Mouse (Mus musculus) neural tube, embryonic 10.5 days (tissue): ENCODE results near the gene Nme7.

Source experiments
- DNase-seq: peaks from one replicate; pipeline ENCODE4 v3.0.0-alpha.2; 2017; ENCODE audit warnings: low spot score; ENCODE audit errors: extremely low spot score

Gene Nme7

DNA sequence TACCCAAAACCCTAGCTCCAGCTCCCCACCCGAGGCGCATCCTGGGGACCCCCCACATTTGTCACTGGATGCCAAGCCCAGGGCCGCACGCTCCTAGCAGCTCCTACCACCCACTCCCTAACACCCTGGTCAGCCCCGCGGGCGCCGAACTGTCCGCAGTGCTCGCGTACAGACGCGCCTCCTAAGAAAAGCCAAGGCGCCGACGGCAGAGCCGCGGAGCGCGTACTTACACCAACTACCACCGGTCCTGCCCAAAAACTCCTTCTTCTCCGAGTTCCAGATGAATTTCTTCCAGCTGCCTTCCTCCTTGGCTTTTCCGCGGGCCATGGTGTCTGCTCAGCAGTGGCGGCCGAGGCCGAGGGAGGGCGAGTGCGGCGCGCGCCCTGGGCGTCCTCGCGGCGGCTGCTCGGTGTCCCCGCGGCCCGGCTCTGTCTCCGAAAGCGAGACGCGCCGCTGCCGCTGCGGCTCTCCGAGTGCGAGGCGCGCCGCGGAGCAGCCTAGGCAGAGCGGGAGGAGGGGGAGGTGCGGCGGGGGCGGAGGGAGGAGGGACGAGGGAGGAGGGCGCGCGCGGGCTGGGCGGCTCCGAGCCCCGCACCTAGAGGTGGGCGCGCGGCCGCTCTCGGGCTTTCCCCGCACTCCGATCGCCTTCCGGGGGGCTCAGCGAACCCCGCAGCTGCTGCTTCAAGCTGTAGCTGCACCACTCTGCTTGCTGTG, 153.8 kb downstream of the Nme7 start:
- no peak for DNase-seq

DNA sequence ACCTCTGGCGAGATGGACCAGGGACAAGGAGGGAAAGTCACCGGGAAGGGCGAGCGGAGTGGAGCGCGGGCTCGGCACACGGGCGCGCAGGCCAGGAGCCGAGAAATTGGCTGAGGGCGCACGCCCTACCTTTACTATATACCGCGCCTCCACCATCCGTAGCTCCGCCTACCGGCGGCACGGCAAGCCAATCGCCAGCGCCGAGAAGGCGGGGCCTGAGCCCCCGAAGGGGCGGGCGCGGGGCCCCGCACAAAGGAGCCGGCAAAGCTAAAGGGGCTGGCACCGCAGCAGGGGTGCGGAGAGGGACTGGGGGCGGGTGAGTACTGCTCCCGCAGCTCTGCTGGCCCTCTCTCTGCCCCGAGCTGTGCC, 154.3 kb downstream of the Nme7 start, which contains the start of gene Atp1b1:
TSS of gene Atp1b1 (minus strand) at position 111 of the 369 bp plus-strand sequence.
- peak; percentile 83 for DNase-seq

DNA sequence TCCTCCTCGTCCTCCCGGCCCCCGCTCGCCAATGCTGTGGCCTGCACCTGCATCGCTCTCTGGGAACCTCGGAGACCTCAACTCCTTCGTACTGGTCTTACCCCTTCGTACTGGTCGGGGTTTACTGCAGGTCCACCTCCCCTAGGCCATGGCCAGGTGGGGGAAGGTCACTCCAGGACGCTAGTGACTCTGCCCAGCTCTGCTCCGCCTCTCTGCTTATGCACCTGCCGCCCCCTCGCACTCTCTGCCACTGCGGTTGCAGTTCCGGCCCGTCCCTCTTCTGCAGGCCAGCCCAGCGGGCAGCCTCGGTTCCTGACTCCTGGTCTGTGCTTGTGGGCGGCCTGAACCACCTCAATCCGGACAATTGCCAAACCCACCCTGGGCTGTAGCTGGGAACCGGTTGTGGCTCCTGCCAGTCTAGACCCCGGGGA, 154.7 kb downstream of the Nme7 start:
- DNase-seq, result no peak

DNA sequence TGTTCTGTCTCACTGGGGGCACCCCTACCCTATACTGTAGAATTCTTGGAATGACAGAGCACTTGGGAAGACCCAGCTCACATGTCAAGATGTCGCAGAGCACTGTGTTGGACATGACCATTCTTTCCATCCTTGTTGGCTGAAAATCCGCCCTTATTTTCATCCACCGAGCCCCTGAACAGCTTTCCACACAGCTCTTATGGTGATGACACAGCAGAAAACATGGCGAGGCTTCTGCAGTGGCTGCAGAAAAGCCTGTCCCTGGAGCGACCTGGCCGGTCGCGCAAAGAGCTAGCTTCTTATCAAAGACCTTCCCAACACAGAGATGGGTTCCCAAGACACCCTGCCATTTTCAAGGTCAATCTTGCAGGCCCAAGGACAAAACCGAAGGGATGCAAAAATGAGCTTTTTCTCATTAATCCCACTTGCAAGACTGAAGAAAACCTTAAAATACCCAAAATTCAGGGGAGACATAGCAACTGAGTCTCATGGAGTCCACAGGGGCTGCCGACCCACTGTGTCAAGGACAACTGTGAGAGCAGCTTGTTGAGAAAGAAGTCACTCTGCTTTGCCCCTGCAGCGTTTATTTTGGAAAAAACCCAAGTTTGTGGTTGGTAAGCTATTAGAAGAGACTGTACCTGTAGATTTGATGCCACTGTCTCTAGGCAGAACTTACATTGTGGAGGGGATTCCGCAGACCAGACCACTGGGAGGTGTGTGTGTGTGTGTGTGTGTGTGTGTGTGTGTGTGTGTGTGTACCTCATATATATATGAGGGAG, 155.4 kb downstream of the Nme7 start:
- DNase-seq, result no peak

DNA sequence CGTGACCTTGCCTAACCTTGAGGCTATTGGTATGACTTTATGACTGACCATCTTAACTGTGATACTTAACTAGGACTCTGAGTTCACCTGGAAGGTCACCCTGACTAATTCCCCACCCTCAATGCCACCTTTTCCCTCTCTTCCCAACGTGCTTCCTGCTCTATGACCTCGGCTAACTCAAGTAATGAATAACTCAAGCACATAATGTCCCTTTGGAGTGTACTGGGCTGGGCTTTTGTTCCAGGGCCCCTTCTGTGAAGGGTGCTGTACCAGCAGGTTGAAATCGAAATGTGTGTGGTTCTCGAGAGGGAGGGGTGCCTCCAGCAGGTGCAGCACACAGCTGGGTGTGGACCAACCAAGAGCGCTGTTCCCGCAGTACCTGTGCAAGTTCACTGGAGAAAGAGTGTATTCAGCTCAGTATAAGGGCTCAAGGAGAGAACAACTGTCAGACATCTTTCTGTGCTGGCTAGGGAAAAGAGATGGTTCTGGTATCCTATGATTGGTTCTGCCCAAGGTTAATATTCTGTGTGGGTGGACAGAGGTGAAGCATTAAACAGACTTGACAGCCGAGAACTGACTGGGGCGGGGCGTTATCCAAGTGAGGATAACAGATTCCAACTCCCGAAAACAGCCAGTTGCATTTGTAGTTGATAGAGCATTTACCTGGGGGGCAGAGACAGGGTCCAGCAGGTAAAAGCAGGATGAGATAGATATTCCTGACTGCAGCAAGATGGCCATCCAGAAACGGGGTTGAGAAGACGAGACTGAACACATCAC, 157.2 kb downstream of the Nme7 start:
- DNase-seq, result no peak

DNA sequence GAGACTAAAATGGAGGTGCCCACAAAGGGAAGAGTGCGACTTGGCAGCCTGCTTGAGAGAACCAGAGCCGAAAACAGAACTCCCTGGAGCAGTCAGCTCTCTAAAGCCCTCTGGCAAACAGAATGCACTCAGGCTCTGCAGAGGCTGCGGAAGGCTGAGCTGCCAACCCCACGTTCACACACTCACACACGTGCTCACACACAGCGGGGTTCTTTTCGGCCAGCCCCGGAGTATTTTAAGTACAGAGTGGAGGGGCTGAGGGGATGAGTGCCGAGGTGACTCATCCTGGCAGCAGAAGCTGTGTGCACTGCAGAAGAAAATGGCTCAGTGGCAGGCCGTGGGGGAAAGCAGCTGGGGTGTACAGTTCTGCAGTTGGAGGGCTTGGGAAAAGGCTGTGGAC, 157.8 kb downstream of the Nme7 start:
- no peak for DNase-seq

DNA sequence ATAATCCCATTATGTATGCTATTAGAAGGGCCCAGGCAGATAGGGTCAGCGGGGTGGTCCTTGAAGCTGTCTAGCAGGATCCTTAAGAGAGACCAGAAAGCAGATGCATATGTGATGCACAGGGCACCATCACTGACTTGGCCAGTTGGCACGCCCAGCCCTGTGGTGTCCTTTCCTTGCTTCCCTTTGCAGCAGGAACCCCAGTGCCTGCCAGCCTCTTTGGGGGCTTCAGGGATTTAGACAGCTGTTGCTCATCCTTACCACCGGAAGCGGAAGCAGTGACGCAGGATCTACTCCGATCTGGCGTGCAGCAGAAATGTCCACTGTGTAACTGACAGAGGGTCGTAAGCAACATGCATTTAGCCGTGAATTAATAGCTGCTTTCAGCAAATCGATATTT, 163.5 kb downstream of the Nme7 start:
- DNase-seq, result no peak

DNA sequence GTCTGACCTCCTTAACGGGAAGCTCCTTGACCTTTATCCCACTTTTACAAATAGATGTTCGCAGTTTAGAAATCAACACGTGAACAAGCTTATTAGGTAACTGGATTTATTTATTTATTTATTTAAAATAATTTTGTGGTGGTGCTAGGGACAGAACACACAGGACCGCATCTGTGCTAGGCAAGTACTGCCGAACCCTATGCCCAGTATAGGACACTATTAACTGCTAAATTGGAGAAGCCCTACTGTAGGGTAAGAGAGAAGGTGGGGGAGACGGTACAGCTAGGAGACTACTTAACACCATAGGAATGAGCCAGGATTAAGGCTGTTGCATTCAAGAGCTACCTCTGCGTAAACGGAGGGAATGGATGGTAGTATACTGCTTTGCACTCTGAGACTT, 164.4 kb downstream of the Nme7 start:
- no peak for DNase-seq

DNA sequence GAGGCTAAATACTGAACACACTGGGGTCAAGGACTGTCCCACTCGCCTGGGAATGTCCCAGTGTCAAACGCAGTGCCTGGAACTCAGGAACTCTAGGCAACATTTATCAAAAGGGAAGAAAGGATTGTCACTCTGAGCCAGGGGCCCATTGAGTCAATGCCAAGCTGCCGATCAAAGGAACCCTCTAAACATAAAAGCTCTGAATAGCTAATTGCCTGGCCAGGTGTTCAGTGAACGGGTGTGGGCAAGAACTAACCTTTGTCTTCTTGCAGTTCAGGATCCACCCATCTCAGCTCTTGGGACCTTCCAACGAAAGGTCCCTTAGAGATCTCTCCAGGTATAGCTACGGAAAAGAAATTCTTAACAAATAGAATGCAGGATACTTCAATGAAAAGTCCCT, 167.1 kb downstream of the Nme7 start:
- DNase-seq, result no peak

DNA sequence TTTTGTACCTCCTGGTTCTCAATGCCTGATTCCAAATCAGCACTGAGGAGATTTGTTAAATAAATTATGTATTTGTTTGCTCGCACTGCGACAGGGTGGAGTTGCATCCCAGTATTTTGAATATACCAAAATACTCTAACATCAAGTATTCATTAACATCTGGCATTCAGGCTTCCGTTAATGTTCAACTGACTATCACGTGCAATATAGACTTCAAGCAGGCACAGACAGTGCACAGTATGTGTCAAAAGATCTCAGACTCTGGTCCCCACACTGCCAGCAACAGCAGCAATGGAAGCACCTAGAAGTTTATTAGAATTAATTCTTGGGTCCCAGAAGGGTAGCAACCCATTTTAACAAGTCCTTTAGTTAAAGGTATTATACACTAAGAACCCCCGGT, 167.7 kb downstream of the Nme7 start:
- DNase-seq, result no peak

DNA sequence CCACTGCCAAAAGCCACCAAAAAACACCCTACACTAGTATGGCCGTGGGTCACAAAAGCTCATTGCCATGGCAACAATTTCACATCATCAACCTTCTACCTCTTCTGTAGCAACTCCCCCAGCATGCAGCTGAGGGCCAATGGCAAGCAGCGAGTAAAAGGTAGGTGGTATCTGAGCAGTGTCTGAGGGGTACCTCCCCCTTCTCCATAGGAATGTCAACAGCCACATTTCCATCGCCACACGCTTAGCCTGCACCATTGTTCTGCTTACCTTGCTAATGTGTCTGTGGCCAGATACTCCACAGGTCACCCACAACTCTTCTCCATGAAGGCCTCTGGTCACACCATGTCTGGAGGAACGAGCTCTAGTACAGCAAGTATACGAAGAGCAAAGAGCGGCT, 169.5 kb downstream of the Nme7 start:
- DNase-seq, result no peak

DNA sequence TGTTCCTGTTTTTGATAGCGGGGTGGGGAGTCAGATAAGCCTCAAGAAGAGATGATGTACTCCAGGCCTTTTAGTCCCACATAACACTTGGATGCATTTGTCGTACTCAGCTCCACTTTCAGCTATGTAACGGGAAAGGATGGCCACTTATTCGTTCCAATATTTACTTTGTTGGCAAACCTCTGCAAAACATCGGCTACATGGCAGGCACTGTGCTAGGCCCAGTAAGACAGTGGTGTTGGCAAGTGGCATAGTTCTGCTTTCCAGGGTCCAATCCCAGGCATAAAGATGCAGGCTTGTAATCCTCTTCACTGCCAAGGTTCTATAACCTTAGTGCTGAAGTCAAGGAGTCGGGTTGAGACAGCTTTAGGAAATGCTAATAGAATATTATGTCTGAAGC, 170.4 kb downstream of the Nme7 start:
- DNase-seq, result no peak

DNA sequence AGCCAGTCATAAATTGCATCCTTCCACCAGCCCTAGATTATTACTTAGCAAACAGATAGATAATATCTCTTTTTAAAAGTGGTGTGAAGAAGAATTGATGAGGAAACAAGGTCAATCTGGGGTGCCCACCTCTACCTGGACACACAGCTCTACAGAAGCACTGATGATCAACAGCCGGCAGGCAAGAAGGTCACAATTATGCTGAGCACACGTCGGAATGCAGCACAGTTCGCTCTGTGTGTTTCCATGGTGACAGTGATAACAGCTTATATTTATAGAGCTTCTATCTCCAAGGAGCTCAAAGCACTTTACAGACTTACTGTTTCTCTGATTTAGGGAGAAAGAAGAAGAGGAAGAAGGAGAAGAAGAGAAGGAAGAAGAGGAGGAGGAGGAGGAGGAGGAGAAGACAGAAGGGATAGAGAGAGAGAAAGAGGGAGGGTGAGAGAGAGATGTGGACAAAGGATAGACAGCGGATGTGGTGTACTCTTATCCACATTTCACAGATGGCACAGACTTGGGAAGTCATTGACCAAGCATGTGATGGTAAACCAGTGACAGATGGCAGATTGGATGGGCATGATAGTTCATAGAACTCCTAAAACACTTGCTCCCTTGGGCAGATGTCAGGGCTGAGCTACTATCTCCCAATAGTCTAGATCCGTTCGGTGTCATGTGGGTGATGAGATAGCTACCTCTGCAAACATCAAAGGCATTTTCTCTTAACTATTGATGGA, 171.0 kb downstream of the Nme7 start:
- DNase-seq, result no peak

DNA sequence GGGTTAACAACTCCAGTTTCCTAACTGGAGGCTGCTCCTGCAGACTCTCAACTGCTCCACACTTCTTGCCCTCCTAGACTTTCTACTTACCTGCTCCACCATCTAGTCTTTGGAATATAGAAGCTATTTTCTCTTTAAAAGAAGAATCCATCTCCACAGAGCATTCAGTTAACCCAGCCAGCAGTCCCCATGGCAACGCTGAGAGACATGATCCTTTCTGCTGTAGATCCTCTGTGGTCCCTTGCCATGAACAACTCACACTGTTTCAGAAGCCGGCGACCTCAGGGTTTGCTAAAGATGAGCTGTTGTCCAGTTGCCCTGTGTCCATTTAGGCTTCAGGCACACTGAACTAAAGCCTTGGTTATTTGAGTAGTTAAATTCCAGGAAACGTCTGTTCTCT, 172.0 kb downstream of the Nme7 start:
- DNase-seq, result no peak

DNA sequence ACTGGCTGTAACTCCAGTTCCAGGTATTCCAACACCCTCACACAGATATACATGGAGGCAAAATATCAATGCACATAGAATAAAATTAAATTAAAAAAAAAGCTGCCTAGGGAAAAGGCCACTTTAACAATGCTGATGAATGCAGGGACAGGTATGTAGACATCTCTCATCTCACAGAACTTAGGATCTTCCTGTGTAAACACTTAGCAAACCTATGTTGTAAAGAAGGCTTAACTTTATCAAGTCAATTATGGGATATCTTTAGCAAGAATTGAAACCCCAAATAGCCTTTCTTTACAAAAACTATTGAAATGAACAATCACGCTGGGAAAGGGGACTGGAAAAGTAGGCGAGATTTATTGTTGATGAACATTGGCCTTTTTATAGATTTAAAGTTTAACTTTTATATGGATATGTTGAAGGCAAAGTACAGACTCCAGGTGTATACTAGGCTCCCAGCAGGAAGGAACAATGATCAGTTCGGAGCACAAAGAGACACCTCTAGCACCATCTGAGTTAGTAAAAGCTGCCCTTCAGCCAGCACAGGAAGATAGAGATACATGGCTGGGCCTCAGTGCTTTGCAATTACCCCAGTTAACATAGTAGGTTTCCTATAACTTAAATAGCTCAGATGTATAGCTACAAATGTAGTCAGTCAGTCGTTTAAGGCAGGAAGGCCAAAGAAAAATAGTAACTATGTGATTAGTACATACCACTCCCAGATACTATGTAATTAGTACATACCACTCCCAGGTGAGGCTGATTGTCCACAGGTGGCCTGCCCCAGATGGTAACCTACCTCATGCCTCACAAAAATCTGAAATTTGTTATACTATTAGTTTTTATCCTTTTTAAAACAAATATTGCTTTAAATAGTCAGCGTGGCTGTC, 177.1 kb downstream of the Nme7 start:
- DNase-seq, result no peak

DNA sequence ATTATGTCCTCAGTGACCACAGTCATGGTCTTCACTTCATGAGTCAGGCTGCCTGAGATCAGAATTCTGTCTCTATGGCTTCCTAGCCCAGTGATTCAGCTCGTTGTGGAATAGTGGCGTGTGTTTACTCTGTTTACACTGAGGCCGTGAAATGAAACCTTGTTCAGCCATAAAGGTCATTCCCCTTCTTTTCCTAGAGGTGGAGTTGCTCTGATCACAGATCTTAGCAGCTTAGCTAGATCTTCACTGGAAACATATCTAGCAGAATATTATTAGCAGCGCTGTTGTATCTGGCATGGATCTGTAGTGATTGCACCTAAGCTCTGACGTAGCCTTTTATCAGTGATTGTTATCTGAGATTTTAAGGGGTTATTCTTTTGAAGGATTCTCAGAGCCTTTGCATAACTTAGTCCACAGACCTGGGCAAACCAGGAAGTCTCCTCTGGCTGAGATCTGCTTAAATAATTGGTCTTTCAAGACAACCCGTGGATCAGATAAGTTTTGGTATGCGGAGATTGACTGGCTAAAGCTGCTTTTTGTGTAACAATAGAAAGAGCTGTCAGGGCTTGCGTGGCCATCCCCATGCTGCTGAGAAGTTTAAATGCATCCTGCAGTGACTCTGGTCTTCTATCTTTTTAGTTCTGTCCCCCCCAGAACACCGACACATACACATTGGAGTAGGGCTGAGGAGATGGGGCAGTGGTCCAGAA, 177.9 kb downstream of the Nme7 start:
- no peak for DNase-seq

DNA sequence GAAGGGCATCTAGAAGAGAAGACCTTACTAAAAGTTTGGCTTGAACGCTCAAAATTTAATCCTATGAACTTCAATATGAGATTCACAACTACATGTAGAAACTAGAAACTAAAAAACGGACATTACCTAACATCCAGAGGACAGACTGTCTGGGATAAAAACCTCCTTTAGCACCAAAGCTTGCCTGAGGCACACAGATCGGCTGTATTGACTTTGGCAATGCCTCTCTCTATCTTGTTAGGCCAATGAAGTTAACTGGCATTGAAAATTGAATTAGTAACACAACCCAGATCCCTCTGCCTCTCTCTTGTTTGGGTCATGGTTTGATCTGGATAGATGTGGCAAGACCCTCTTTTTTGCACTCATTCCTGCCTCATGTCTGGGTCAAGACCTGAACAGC, 178.9 kb downstream of the Nme7 start:
- DNase-seq, result no peak

DNA sequence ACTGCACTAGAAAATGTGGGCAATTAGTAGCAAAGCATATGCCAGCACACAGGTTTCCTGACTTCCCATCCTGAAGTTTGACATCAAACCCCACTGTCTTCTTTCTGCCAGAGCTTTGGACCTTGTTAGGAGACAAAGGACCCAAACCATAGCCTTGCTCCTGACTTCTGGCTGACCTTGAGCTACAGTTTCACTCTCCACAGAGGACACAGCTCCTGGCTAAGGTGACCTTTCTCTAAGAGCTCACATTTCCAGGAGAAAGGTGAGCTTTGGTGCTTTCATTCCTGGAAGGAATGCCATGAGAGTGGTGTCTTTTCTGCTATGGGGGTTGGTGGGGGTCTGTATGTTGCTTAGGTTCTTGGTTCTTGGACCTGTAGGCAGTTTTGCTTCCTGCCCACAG, 179.8 kb downstream of the Nme7 start:
- DNase-seq, result no peak
